Mouse (Mus musculus): Measurements from ENCODE around the gene Mnd1.

Mnd1 gene

GRCm38 (mm10) chr3:84157559-84158350, 2.2 kb upstream of the Mnd1 start:
- DNase-seq = no peak

GRCm38 (mm10) chr3:84157011-84157410, 1.4 kb upstream of the Mnd1 start:
- no peak for DNase-seq

GRCm38 (mm10) chr3:84156105-84156504, 519 bp upstream of the Mnd1 start:
- DNase-seq = no peak

DNA sequence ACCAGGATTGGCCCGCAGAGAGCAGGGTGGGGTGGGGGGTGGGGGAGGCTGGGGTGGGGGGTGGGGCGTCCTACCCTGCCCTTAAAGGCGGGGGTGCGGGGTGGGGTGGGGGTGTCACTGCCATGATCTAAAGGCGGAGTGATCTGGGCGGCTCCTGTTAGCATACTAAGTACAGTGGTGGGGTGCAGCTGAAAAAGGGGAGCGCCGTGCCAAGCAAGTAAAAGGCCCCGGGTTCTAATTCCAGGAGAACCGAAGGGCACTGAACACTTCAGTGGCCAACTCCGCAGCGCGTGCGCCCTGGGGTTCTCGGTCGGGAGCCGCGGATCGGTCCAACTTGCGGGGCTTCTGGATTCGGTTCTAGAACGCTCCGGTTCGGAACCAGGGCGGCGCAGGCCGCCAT, 440 bp downstream of the Mnd1 start:
- DNase-seq = no peak

- no peak for DNase-seq
Observed at GRCm38 (mm10) chr3:84154721-84155141, 855 bp downstream of the Mnd1 start.

DNA sequence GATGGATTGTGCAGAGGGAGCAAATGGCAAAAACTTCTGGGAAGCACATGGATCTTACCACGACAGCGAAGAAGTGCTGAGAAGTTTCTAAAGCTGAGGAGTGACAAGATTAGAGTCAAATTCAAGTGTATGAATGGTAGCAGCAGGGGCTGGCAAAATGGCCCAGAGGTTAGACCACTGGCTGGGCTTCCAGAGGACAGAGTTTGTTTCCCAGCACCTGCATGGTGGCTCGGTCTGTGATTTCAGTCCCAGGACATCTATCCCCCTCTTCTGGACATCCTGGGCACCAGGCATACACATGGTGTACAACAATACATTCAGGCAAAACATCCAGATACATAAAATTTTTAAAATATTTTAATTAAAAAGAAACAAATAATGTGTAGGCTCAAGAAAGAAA, 5.8 kb downstream of the Mnd1 start:
- no peak for DNase-seq

DNA sequence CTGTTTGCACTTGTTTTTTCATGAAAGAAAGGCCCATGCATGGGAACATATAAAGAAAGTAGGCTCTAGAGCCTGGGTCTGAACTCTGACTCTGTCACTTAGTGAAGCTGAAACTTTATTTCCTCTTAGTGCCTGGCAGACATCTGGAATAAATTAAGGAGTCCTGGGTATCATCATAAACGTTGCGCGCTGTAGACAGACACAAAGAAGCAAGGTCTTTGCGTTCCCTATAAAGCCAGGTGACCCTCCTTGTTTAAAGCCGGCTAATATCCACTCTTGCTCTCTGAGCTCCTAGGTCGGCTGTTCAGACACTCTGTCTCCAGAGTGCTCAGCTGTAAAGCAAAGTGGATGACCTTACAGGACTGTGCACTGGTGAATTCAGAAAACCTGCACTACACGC, 14.6 kb downstream of the Mnd1 start:
- DNase-seq = no peak

- DNase-seq = no peak
Observed at GRCm38 (mm10) chr3:84136509-84136908, 19.1 kb downstream of the Mnd1 start.

DNA sequence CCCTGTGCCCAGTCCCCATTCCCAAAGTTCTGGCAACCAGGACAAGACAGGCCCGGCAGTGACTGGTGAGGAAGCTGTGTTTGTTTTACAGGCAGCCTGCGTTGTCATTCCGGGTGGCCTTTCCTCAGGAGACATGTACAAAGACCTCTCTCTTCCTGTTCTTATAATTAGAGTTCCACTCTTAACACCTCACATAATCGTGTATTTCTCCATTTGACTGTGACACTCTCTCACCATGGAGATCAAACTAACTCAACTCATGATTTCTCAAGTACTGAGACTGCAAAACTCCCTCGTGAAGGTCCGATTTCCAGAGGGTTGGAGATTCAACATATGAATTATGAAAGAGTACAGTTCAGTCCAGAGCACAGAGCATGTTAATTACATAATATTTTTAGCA, 19.7 kb downstream of the Mnd1 start:
- no peak for DNase-seq

- peak; percentile 24 to 69 for DNase-seq
Observed at GRCm38 (mm10) chr3:84135387-84135786, 20.2 kb downstream of the Mnd1 start.

DNA sequence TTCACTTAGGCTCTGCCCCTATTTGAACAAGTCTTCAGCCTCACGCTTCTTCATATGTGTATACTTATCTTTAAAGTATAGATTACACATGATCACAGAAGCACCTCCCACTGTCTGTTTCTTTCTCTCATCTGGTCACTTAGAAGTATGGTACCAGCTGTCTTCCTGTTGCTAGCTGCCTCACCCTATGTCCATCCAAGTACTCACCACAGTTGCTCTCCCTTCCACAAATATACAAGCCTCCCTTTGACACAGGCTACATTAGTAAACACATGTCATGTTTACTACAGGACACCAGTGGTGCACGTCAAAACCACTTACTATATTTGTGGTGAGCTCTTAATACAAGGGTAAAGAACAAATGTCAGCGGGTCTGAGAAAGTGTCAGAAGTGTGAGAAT, 24.2 kb downstream of the Mnd1 start:
- no peak for DNase-seq

DNA sequence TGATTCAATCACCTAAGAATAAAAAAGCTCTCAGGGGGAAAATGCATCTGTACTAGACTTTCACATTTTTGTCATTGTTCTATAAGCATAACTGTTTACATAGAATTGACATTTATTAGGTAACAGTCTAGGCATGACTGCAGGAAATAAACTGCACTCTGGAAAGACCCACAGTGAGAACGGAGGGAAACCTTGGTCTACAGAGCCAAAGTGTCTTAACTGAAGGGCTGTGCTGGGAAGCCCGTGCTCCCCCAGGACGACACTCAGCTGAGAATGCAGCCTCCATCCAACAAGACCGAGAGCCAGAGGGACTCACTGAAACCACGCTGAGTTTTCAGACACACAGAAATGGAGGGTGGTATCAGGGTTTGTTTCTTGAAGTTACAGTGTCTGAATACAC, 24.8 kb downstream of the Mnd1 start:
- no peak for DNase-seq

- peak; percentile 9 to 56 for DNase-seq
Observed at GRCm38 (mm10) chr3:84128871-84129870, 26.4 kb downstream of the Mnd1 start.

GRCm38 (mm10) chr3:84127431-84127830, 28.2 kb downstream of the Mnd1 start:
- DNase-seq = no peak

DNA sequence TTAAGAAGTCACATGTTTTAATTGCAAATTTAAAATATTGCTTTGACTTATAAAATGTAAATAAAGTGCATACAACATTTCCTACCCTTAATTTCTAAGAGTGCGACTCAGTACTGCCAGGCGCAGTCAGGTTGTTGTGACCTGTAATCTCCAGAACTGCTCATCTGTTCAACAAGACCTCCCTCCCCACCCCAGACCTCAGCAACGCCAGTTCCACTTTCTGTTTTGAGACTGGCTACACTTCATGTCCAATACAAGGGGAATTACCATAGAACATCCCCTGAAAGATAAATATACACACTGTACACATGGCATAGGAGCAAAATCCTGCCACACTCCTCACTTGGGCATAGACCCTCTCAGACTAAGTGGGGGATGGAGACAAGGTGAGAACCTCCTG, 28.9 kb downstream of the Mnd1 start:
- DNase-seq = no peak

DNA sequence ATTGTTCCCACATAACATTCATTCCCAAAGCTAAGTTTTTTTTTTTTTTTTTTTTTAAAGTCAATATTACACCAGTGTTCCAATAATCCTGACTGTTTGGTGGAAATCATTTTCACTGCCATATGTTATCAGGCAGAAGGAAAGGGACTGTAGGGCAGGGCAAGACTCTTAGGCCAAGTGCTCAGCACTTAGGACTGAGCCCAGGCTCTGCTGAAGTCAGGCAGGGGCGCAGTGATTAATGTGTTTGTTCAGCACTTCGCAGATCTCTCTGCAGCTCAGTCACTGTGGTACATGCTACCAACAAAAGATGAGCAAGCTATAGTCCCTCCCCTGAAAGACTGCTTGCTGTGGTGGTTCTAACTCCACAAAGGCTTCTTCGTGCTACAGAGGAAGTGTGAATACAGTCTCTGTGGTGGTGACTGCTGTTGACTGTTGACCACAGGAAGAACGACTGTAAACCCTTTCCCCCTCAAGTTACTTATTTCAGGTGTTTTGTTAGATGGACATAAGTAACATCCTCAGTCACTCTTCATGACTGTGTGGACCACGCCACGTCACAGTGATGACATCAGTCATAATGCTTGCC, 29.8 kb downstream of the Mnd1 start:
- no peak for DNase-seq

DNA sequence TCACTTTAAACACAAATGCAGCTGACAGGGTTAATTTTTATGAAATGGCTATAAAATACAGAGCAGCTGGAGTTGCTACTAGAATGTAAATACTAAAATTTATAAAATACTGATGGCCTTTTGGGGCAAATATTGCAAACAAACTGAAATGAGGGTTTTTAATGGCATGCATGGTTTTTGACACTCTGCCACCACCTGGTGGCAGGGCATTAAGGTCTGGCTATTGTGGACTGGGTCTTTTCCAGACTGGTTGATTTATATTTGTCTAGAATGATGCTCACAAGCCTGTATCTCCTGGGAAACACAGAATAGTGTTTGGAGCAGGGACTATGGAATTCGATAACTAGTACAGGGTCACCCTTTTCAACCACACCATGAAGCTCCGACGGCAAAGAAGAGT, 32.1 kb downstream of the Mnd1 start:
- DNase-seq = peak in 1 of 2 experiments; percentile 34

DNA sequence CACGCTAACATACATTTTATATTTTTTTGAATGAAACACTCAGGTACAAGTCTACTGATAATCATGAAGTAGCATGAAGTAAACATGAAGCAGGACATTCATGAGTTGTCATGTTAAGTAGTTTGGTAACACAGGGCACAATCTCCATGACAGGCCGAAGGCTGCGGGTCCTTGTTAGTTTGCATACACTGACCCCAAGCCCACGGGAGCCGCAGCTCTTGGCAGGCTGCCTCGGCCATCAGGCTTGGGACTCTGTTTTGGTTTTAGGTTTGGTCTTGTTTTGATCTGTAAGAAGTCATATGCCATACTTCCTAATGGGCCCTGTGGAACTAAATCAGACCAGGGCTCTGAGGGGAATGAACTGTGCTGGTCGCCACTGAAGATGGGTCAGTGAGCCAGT, 36.9 kb downstream of the Mnd1 start:
- no peak for DNase-seq

GRCm38 (mm10) chr3:84118178-84118577, 37.4 kb downstream of the Mnd1 start:
- DNase-seq = no peak

- DNase-seq = no peak
Observed at GRCm38 (mm10) chr3:84108614-84109013, 47.0 kb downstream of the Mnd1 start.

- DNase-seq = peak in 1 of 2 experiments; percentile 39
Observed at GRCm38 (mm10) chr3:84106106-84106505, 49.5 kb downstream of the Mnd1 start.

DNA sequence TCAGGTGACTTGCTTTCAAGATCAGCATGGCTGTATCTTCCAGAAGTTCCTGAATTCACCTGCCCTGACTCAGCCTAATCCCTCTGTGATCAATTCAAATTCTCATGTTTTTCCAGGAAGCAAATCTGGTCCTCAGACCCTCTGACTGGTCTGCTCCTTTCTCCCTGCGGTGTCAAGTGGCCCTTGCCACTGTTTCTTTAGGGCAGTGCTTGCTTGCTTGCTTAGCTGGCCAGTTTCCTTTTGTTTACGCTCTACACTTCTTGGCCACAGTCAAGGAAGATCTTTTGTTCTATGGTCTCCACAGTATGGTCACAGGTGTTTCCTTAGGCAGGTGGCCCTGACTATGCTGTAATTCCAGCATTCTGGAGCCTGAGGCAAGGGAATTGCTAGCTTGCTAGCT, 52.0 kb downstream of the Mnd1 start:
- DNase-seq = no peak

DNA sequence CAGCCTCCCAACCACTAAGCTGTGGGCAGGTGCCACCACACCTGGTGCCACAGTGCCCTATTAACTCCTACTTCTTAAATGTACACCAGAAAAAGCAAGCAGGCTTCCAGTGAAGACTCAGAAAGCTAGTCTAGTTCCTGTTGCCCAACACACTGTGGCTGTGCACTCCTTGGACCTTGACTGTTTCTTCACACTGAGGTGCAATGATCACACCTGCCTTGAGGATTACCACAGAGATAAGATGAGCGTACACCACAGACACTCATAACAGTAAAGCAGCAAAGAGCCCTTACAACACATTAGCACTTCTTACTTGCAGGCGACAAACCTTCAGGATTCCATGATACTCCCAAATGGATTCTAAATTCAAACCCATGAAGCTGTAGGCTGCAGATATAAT, 62.7 kb downstream of the Mnd1 start:
- DNase-seq = no peak
